Mouse (Mus musculus): ENCODE data around the gene Rtbdn. TPM values are rescaled to one million over a fixed set of nuclear protein-coding genes. Genes with fewer than 3 reads are reported as not detected.

Rtbdn gene
- polyA plus RNA-seq, 1 experiment from 2014 or later, result 1.5 TPM

GRCm38 (mm10) chr8:84987388-84987787 lies 40.6 kb downstream of the Rtbdn start:
- ATAC-seq (ENCODE audit: low FRiP score), result no peak
- Histone ChIP-seq H3K4me2 (replicated peaks) (no peak overlapping the region), H3K27ac (no peak overlapping the region), H3K27me3 (peaks cover 56% of the 10 kb centered on the region), H3K4me3 (no peak overlapping the region), H3K4me1 (peaks cover 36% of the 10 kb centered on the region), H3K36me3 (no peaks in the 10 kb centered on the region), H3K9me3 (replicated peaks) (no peaks in the 10 kb centered on the region), H3K9ac (no peak overlapping the region)
- 85% methylated on average over 5 of the region's 5 CpGs for WGBS

- WGBS, result 54% methylated on average over 2 of the region's 2 CpGs
- H3K36me3 ChIP-seq, result no peaks in the 10 kb centered on the region
- no peak overlapping the region for H3K27ac ChIP-seq
- peaks cover 34% of the 10 kb centered on the region for H3K4me1 ChIP-seq
- no peak for ATAC-seq (ENCODE audit: low FRiP score)
- H3K9ac ChIP-seq, result no peak overlapping the region
- H3K27me3 ChIP-seq, result peaks cover 51% of the 10 kb centered on the region
- no peak overlapping the region for H3K4me3 ChIP-seq
- H3K9me3 ChIP-seq (replicated peaks), result no peaks in the 10 kb centered on the region
- H3K4me2 ChIP-seq (replicated peaks), result no peak overlapping the region
Measured at GRCm38 (mm10) chr8:84987903-84988302, 41.1 kb downstream of the Rtbdn start.

- Histone ChIP-seq H3K36me3 (no peaks in the 10 kb centered on the region), H3K27ac (no peak overlapping the region), H3K4me2 (replicated peaks) (peak overlapping the region; percentile 91), H3K27me3 (peaks cover 46% of the 10 kb centered on the region), H3K4me3 (no peak overlapping the region), H3K9ac (no peak overlapping the region), H3K9me3 (replicated peaks) (no peaks in the 10 kb centered on the region), H3K4me1 (peaks cover 33% of the 10 kb centered on the region)
- ATAC-seq (ENCODE audit: low FRiP score), result no peak
- WGBS, result 14% methylated on average over 15 of the region's 15 CpGs
Measured at GRCm38 (mm10) chr8:84989311-84989731, 42.5 kb downstream of the Rtbdn start.

DNA sequence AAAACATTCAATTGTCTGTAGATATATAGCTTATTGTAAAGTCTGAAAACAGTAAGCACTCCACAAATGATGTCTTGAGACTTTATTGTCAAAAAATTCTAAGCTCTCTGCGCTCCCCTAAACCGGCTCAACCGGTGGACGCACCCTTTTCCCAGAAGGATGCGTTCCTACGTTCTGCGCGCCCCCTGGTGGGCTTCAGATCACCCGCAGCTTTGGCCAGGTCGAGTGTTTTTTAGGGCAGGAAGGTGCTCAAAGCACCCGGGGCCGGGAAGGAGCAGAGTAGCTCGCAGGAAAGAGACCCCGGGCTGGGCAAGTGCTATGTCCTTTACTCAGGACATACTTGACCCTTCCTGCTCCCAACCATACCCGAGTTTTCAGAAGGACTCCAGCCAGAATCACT lies 43.0 kb downstream of the Rtbdn start:
- Histone ChIP-seq H3K36me3 (0 out of 2 replicates have a peak, but pooled peaks cover 1% of the 10 kb centered on the region), H3K27me3 (peaks cover 43% of the 10 kb centered on the region), H3K9ac (peak overlapping the region; percentile 67), H3K4me1 (peaks cover 28% of the 10 kb centered on the region), H3K4me3 (peak overlapping the region; percentile 60), H3K9me3 (replicated peaks) (no peaks in the 10 kb centered on the region), H3K4me2 (replicated peaks) (peak overlapping the region; percentile 91), H3K27ac (peak overlapping the region; percentile 73)
- ATAC-seq (ENCODE audit: low FRiP score), result peak; percentile 61
- under 1% methylated on average over 15 of the region's 15 CpGs for WGBS

- H3K27me3 ChIP-seq, result peaks cover 44% of the 10 kb centered on the region
- H3K4me2 ChIP-seq (replicated peaks), result peak within 1 kb of the TSS; percentile 91
- peak within 1 kb of the TSS; percentile 79 for H3K9ac ChIP-seq
- 0 out of 2 replicates have a peak, but pooled peaks cover 4% of the 10 kb centered on the region for H3K36me3 ChIP-seq
- H3K9me3 ChIP-seq (replicated peaks), result no peaks in the 10 kb centered on the region
- peak; percentile 91 for ATAC-seq (ENCODE audit: low FRiP score)
- under 1% methylated on average over 28 of the region's 28 CpGs for WGBS
- H3K4me3 ChIP-seq, result peak within 1 kb of the TSS; percentile 60
- peaks cover 22% of the 10 kb centered on the region for H3K4me1 ChIP-seq
- H3K27ac ChIP-seq, result peak within 1 kb of the TSS; percentile 73
Measured at GRCm38 (mm10) chr8:84990349-84990748, 43.6 kb downstream of the Rtbdn start, which contains the start of gene Hook2. TSS of gene Hook2 (plus strand) at chr8:84990603.

DNA sequence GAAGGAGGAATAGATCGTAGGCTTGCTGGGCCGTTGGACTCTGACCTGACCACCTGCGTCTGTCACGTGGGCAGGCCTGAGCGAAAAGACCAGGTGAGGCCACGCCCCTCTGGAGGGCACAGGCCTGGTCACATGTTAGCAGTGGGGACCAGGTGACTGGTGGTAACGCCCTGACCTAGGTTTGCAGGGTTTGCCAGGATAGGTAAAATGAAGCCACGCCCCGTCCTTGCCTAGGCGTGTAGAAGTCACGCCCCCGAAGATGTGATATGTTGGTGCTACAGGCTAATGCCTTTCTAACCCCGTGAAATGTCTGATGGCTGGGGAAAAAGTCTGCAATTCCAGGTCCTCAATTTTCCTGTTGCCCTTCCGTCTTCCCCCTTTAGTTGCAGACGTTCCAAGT lies 44.0 kb downstream of the Rtbdn start:
- Histone ChIP-seq H3K27me3 (peaks cover 44% of the 10 kb centered on the region), H3K9me3 (replicated peaks) (no peaks in the 10 kb centered on the region)

DNA sequence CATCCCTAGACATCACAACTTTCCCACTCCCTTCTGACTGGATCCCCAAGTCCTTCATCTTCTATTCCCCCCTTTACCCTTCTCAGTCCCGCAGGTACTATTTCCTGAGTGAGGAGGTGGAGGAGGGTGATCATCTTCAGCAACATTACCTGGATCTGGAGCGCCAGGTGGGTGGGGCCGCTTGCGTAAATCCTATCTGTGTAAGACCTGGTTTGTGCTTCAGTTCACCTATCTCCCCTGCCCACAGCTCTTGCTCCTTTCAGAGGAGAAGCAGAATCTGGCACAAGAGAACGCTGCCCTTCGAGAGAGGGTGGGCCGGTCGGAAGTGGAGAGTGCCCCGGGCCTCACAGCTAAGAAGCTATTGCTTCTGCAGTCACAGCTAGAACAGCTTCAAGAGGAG lies 47.6 kb downstream of the Rtbdn start:
- no peak for ATAC-seq (ENCODE audit: low FRiP score)
- Histone ChIP-seq H3K27me3 (peaks cover 26% of the 10 kb centered on the region), H3K4me3 (no peak overlapping the region), H3K4me1 (peaks cover 19% of the 10 kb centered on the region), H3K27ac (no peak overlapping the region), H3K36me3 (0 out of 2 replicates have a peak, but pooled peaks cover 4% of the 10 kb centered on the region), H3K9me3 (replicated peaks) (no peaks in the 10 kb centered on the region), H3K9ac (no peak overlapping the region), H3K4me2 (replicated peaks) (no peak overlapping the region)
- 93% methylated on average over 9 of the region's 9 CpGs for WGBS

More for the DNA sequence above, 44.0 kb downstream of the Rtbdn start:
- Histone ChIP-seq H3K4me3 (peak overlapping the region; percentile 60), H3K4me1 (peaks cover 22% of the 10 kb centered on the region), H3K9ac (peak overlapping the region; percentile 79), H3K27ac (peak overlapping the region; percentile 62), H3K4me2 (replicated peaks) (peak overlapping the region; percentile 91), H3K36me3 (0 out of 2 replicates have a peak, but pooled peaks cover 4% of the 10 kb centered on the region)
- peak; percentile 60 for ATAC-seq (ENCODE audit: low FRiP score)
- 1% methylated on average over 15 of the region's 15 CpGs for WGBS

DNA sequence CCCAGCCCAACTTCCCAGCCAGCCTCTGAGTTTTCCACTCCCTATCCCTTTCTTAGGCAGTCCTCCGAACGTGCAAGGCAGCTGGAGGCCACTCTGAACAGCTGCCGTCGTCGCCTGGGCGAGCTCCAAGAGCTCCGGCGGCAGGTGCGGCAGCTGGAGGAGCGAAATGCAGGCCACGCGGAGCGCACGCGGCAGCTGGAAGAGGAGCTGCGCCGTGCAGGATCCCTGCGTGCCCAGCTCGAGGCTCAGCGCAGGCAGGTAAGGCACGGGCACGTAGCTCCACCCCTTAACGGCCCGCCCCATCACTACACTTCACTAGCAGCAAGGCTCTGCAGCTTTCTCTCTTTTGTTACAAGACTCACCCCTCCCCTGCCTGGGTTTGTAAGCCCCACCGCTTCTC lies 48.9 kb downstream of the Rtbdn start:
- peaks cover 17% of the 10 kb centered on the region for H3K4me1 ChIP-seq
- H3K4me2 ChIP-seq (replicated peaks), result peak overlapping the region; percentile 1; the same call in 1 of the 2 replicates
- peaks cover 26% of the 10 kb centered on the region for H3K27me3 ChIP-seq
- H3K9ac ChIP-seq, result peak overlapping the region; percentile 32; the same call in 1 of the 2 replicates
- 0 out of 2 replicates have a peak, but pooled peaks cover 4% of the 10 kb centered on the region for H3K36me3 ChIP-seq
- H3K27ac ChIP-seq, result no peak overlapping the region
- WGBS, result 30% methylated on average over 25 of the region's 25 CpGs
- H3K9me3 ChIP-seq (replicated peaks), result no peaks in the 10 kb centered on the region
- ATAC-seq (ENCODE audit: low FRiP score), result no peak
- no peak overlapping the region for H3K4me3 ChIP-seq

GRCm38 (mm10) chr8:84996978-84997377 lies 50.2 kb downstream of the Rtbdn start:
- H3K27me3 ChIP-seq, result peaks cover 26% of the 10 kb centered on the region
- ATAC-seq (ENCODE audit: low FRiP score), result 0 out of 2 replicates have a peak, but pooled peaks have one; percentile 1
- no peaks in the 10 kb centered on the region for H3K9me3 ChIP-seq (replicated peaks)
- no peak overlapping the region for H3K9ac ChIP-seq
- H3K4me2 ChIP-seq (replicated peaks), result no peak overlapping the region
- H3K4me3 ChIP-seq, result no peak overlapping the region
- 81% methylated on average over 5 of the region's 5 CpGs for WGBS
- H3K4me1 ChIP-seq, result peaks cover 10% of the 10 kb centered on the region
- 0 out of 2 replicates have a peak, but pooled peaks cover 4% of the 10 kb centered on the region for H3K36me3 ChIP-seq
- no peak overlapping the region for H3K27ac ChIP-seq

DNA sequence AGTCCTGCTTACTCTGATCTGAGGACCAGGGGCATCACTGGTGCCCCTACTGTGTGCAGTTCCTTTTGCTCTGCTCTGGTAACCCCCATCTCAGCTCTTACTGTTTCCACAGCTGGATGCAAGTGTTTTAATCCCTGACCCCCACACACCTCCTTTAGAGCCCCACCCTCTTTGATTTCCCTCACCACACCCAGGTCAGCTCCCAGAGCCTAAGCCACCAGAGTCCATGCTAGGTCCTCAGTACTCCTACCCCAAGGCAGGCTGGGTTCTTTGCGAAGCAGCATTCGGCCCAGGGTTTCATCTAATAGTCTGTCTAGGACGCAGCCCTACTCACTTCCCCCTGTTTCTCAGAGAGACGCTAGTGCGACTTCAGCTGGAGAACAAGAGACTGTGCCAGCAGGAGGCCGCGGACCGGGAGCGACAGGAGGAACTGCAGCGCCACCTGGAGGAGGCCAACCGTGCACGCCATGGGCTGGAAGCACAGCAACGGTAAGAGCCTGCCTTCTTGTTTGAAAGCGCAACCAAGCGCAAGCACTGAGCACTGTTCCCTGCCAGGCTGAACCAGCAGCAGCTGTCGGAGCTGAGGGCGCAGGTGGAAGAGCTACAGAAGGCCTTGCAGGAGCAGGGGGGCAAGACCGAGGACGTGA lies 51.0 kb downstream of the Rtbdn start:
- H3K9ac ChIP-seq, result peak overlapping the region; percentile 27
- H3K36me3 ChIP-seq, result peaks cover 4% of the 10 kb centered on the region; the same call in 1 of the 2 replicates
- H3K4me3 ChIP-seq, result no peak overlapping the region
- ATAC-seq (ENCODE audit: low FRiP score), result peak; percentile 84
- no peaks in the 10 kb centered on the region for H3K9me3 ChIP-seq (replicated peaks)
- H3K4me1 ChIP-seq, result peaks cover 10% of the 10 kb centered on the region
- WGBS, result 5% methylated on average over 19 of the region's 19 CpGs
- H3K27me3 ChIP-seq, result peaks cover 26% of the 10 kb centered on the region
- peak overlapping the region; percentile 39 for H3K4me2 ChIP-seq (replicated peaks)
- H3K27ac ChIP-seq, result no peak overlapping the region

Data from hindbrain, embryonic 12.5 days (tissue).